Mouse (Mus musculus) right cerebral cortex, postnatal 10 days (tissue): ENCODE data around the gene Dnal4.
A peak's percentile ranks its signal among the peaks of the same experiment; 100 is the strongest.

Source experiments
- DNase-seq, 2 experiments: peaks; one replicate each; pipeline ENCODE4 v3.0.0; 2021; ENCODE audit warnings: low spot score in 2 of 2

The Dnal4 gene

DNA sequence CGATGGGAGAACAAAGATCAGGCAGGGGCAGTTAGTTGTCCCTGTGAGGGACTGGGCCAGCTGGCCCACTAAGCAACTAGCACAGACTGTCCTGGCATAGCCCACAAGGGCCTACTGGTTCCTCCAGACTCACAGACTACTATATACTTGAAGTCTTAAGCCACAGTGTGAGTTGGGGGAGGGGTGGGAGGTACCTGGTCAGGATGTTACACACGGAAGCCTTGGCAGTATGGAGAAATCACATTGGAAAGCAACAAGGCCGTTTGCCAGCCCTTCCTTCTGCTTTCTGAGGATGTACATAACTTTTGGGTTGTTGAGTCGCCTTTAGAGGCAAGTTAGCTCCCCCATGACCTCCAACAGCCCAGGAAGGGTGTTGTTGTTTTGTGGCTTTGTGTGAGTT is 44.0 kb downstream of the Dnal4 start:
- no peak for DNase-seq

DNA sequence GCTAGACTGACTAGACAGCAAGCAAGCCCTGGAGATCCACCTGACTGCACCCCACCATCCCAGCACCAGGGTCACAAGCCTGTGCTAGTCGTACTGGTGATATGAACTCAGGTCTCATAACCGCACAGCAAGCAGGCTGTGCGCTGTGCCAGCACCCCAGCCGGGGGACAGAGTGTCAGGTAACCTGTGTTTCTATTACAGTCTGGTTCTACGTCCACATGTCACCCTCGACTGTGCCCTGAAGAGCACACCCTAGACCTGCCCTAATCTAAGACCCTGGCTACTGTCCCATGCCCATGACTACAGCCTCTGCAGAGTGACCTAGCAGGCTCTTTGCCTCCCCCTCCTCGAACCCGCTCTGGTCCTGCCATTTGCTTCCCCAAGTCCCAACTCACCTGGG is 44.5 kb downstream of the Dnal4 start:
- DNase-seq, result no peak

DNA sequence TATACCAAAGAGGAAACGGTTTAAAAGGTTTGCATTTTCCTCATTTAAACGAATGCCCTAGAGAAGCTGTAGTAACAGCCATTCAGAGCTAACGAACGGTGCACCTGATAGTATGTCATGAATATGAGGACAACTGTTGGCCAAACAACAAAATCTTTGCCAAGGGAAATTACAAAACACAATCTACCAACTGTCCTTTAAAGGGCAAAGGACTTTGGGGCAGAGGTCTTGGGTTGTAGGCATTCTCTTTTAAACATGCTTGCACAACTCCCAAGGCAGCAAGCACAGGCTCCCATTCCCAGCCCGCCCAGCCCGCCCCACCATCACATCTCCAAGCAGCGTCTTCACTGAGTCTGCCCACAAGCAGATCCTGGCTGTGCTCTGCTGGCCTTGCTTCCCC is 46.1 kb downstream of the Dnal4 start:
- DNase-seq, result no peak

DNA sequence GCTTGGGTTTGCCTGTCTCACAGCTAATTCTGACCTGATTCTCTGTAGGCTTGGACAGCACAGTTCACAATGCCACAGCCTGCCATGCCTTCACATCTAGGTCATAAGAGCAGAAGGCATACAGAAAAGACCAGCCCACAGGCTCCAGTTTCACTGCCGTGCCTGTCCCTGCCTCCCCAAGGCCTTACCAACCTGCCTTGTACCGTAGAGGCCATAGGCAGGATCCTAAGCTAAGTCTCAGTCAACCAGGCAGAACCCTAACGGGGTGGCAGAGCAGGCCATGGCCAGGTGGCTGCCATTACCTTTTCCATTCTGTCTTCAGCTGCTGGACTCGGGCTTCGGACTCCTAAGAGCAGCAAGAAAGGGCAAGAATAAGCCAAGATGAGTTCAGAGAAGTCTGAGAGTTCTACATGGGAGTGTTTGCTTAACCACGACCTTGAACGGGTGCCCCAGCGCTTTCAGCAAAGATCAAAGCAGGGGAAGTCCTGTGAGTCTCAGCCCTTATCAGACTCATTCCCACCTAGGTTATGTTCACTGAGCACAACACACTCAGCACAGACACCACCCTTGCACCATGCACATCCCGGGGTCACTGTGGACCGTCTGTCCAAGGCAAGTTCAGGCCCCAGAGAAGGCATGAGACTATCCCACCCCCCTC is 48.8 kb downstream of the Dnal4 start:
- no peak for DNase-seq

DNA sequence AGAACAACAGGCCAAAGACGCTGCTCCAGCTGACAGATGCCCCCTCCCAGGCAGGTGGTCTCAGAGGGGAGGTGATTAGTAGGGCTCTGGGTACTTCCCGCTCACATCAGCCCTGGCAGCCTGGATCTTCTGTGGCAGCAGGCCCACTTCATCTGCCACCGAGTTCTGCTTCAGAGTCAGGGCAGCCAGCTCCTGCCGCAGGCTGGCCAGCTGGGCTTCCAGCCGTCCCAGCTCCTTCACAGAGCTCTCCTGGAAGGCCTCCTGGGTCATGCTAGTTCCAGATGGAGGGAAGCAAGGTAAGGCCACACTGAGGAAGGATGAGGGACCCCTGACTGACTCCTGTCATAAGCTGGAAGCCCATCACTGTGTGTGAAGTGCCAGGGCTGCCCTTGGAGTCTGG is 49.3 kb downstream of the Dnal4 start:
- no peak for DNase-seq

DNA sequence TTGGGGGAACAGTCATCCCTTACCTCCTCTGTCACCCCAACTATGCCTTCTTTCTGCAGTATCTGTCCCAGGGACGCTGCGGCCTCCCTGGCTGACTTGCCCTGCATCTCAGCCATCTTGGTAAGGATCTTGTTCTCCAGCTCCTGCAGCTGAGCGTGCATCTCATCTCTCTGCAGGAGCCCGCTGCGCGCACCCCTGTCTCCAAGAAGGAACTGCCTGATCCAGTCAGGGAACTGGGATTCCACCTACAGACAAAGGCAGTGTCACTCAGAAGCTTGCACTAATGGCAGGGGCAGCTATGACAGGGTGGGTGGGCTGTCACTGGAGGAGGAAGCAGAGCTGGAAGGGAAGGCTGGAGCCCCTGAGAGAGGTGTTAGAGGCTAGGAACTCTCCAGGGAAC is 49.8 kb downstream of the Dnal4 start:
- peak in 1 of 2 experiments; percentile 57 for DNase-seq

DNA sequence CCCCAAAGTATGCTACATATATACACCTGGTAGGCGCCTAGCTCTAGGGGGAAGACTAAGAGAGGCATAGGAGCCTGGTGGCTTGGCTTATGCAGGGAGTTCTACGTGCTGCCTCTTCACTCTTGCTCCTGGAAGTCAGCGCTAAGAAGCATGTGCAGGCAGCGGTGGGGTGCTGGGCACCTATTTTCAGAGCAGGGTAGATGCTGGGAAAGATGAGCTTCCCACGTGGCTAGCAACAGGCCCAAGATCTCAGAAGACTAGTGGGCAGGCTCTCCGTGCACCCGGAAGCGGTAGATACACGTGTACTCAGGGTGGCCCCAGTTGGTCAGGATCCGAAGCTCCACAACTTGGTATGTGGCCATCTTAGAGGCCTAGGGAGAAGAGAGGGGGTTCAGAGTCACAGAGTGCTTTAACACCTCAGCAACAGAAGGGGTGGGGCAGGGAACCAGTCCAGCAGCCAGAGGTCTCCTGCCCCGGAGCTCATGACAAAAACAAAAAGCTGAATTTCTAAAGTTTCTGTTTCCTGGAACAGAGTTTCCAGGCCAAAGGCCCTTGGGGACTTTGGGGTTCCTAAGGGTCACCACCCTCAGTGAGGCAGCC is 52.4 kb downstream of the Dnal4 start:
- peak in 1 of 2 experiments; percentile 66 for DNase-seq

DNA sequence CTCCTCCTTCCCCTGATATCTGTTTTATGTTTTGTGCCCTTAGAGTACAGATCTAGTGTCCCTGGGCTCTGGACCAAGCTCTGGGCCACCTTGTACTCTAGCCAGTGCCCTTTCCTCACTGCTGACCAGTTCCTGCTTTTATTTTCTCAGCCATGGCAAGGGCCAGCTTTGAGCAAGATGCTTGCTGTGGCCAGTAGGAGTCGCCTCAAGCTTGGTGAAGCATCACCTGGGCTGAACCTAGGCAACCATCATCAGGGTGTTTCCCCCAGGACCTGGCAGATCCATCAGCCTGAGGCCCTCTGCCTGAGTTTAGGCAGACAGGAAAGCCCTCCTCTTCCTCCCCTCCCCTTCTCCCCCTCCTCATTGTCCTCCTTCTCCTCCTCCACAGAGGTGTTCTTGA is 54.2 kb downstream of the Dnal4 start:
- DNase-seq, result peak in 1 of 2 experiments; percentile 63

DNA sequence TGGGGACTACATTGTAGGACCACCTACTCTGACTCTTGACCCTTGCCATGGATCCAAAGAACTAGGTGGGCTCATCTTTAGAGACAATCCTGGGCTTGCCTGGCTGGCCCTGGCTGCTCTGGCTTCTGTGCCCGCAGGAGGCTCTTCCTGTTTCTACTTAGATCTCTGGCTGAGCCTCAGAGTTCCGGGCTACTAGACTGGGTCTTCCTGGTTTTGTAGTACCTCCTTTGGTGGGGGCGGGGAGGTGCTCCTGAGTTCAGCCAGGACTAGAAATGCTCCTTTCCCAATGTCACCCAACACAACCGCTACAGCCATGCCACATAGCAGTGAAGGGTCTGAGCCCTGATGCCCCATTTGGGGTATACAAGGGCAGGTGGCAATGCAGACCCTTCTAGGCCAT is 56.9 kb downstream of the Dnal4 start:
- DNase-seq, result no peak

DNA sequence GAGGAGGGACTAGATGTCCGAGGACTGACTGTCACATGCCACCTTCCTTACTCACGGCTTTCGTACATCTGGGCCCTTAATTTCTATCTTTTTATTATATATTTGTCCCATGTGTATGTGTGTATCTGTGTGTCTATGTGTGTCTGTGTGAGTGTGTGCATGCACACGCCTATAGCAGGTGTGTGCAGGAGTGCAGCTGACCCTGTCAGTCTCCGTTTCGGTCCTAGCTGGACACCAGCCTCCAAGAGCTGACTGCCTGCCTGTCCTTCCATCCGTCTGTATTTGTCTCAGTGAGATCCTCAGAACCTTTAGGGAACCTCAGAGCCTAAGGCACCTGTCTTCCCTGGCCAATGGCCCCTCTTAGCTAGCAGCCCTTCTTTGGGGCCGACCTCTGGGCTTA is 57.4 kb downstream of the Dnal4 start:
- DNase-seq, result no peak

DNA sequence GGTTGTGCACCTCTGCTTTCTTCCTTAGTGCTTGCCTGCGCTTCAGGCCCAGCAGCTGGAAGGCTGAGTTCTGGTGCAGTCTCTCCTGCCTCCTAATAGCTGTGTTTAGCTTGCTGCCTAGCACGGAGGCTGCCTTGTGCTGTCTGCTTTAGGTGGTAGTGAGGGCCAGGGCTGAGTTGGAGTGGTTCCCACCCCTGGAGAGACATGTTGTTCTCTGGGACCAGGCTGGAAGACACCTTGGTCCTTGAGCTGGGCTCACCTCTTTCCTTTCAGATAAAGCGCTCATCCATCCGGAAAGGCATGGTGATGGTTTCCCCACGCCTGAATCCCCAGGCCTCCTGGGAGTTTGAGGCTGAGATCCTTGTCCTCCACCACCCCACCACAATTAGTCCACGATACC is 60.9 kb downstream of the Dnal4 start:
- DNase-seq, result no peak

DNA sequence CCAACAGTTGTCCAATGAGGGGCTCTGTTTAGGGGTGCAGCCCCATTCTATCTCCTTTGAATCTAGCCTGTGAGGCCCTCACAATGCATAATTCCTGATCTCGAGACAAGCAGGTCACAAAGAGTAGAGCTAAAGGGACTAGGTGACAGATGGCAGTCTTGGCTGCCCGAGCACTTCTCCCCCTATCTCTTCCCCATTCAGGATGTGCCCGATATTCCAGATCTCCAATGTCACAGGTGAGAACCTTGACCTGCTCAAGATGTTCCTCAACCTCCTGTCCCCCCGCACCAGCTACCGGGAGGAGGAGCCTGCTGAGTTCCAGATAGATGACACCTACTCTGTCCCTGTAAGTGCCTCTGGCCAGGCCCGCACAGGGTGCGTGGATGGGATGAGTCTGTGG is 62.0 kb downstream of the Dnal4 start:
- no peak for DNase-seq
